Mouse (Mus musculus): ENCODE data around the gene Cpvl.

The Cpvl gene

GRCm38 (mm10) chr6:53972238-53972743 lies 6.2 kb downstream of the Cpvl start:
- in situ Hi-C loops (cut with MboI, MseI): no loop called here

- in situ Hi-C loops (cut with MboI, MseI): no loop called here
Measured at GRCm38 (mm10) chr6:53971729-53972128, 6.7 kb downstream of the Cpvl start.

- in situ Hi-C loops (cut with MboI, MseI): no loop called here
Measured at GRCm38 (mm10) chr6:53969081-53969480, 9.4 kb downstream of the Cpvl start.

- in situ Hi-C loops (cut with MboI, MseI): no loop called here
Measured at GRCm38 (mm10) chr6:53968550-53968949, 9.9 kb downstream of the Cpvl start.

GRCm38 (mm10) chr6:53966595-53966994 lies 11.9 kb downstream of the Cpvl start:
- in situ Hi-C loops (cut with MboI, MseI): no loop called here

GRCm38 (mm10) chr6:53965900-53966299 lies 12.6 kb downstream of the Cpvl start:
- in situ Hi-C loops (cut with MboI, MseI): no loop called here

GRCm38 (mm10) chr6:53963906-53964496 lies 14.5 kb downstream of the Cpvl start:
- in situ Hi-C loops (cut with MboI, MseI): no loop called here

GRCm38 (mm10) chr6:53962006-53962405 lies 16.5 kb downstream of the Cpvl start:
- in situ Hi-C loops (cut with MboI, MseI): no loop called here

GRCm38 (mm10) chr6:53959826-53960225 lies 18.6 kb downstream of the Cpvl start:
- in situ Hi-C loops (cut with MboI, MseI): no loop called here

- in situ Hi-C loops (cut with MboI, MseI): no loop called here
Measured at GRCm38 (mm10) chr6:53958321-53958720, 20.1 kb downstream of the Cpvl start.

- in situ Hi-C loops (cut with MboI, MseI): no loop called here
Measured at GRCm38 (mm10) chr6:53956513-53956912, 22.0 kb downstream of the Cpvl start.

- in situ Hi-C loops (cut with MboI, MseI): no loop called here
Measured at GRCm38 (mm10) chr6:53955846-53956245, 22.6 kb downstream of the Cpvl start.

GRCm38 (mm10) chr6:53955271-53955670 lies 23.2 kb downstream of the Cpvl start:
- in situ Hi-C loops (cut with MboI, MseI): no loop called here

- in situ Hi-C loops (cut with MboI, MseI): no loop called here
Measured at GRCm38 (mm10) chr6:53954106-53954505, 24.4 kb downstream of the Cpvl start.

GRCm38 (mm10) chr6:53953348-53953747 lies 25.1 kb downstream of the Cpvl start:
- in situ Hi-C loops (cut with MboI, MseI): no loop called here

GRCm38 (mm10) chr6:53951421-53951820 lies 27.1 kb downstream of the Cpvl start:
- in situ Hi-C loops (cut with MboI, MseI): no loop called here

- in situ Hi-C loops (cut with MboI, MseI): no loop called here
Measured at GRCm38 (mm10) chr6:53950876-53951275, 27.6 kb downstream of the Cpvl start.

- in situ Hi-C loops (cut with MboI, MseI): no loop called here
Measured at GRCm38 (mm10) chr6:53948388-53949035, 30.0 kb downstream of the Cpvl start.

GRCm38 (mm10) chr6:53944887-53945286 lies 33.6 kb downstream of the Cpvl start:
- in situ Hi-C loops (cut with MboI, MseI): no loop called here

GRCm38 (mm10) chr6:53944417-53944816 lies 34.1 kb downstream of the Cpvl start:
- in situ Hi-C loops (cut with MboI, MseI): no loop called here

- in situ Hi-C loops (cut with MboI, MseI): no loop called here
Measured at GRCm38 (mm10) chr6:53942190-53942831, 36.2 kb downstream of the Cpvl start.

- in situ Hi-C loops (cut with MboI, MseI): no loop called here
Measured at GRCm38 (mm10) chr6:53939752-53940151, 38.7 kb downstream of the Cpvl start.

- in situ Hi-C loops (cut with MboI, MseI): no loop called here
Measured at GRCm38 (mm10) chr6:53938942-53939341, 39.5 kb downstream of the Cpvl start.

Data from T-helper 2 cell (primary cell).